Mouse (Mus musculus) embryonic fibroblast, embryonic 13.5 days (primary cell): Measurements from ENCODE around the gene Gm20219.

ENCODE experiments used
- CTCF ChIP-seq: IDR thresholded peaks from 2 replicates; pipeline ENCODE4 v1.5.1; 2011; ENCODE audit warnings: mild to moderate bottlenecking, control low read depth, low read length, moderate library complexity, borderline replicate concordance; ENCODE audit not compliant: insufficient read depth
- POLR2A ChIP-seq: IDR thresholded peaks from 2 replicates; pipeline ENCODE4 v1.6.1; 2011; ENCODE audit warnings: low read depth, mild to moderate bottlenecking, control low read depth, low read length, moderate library complexity

DNA sequence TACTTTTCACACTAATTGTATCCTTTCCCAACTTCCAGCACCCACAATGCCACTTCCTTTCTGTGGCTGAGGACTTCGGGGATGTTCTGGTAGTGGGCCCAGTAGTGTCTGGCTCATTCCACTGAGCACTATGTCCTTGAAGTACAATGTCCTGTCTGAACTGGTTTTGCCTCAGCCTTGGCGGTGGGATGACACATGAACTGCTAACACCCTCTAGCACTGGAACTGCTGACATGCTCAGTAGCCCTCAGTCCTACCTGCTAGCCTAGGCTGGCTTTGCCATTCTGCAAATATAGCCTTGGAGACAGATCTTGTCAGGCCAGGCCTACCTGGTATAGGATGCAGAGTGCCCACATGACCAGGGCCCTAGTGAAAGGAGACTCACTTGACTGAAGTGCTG is 7.7 kb upstream of the Gm20219 start:
- TF ChIP-seq CTCF (no peak), POLR2A (no peak)
